Mouse (Mus musculus) liver, embryonic 16.5 days (tissue): ENCODE data around the gene Cbx7. TPM values are rescaled to one million over a fixed set of nuclear protein-coding genes. Genes with fewer than 3 reads are reported as not detected.

Experiments used
- ATAC-seq: fragments of 200-750 bp; cut with Nextera tagmentation; 2 replicates; pipeline ENCODE4 v1.8.0; 2017; ENCODE audit warnings: low read depth, mild to moderate bottlenecking, moderate number of reproducible peaks, moderate library complexity
- H3K27ac ChIP-seq: fragments of 300-500 bp; sonication (generic); 2 replicates; pipeline ENCODE4 v1.5.1; 2014; ENCODE audit warnings: mild to moderate bottlenecking, low read length
- H3K27me3 ChIP-seq: fragments of 300-500 bp; sonication (generic); 2 replicates; pipeline ENCODE4 v1.6.1; 2014; ENCODE audit warnings: low read depth, low read length, mixed read lengths; ENCODE audit not compliant: control insufficient read depth, insufficient read depth
- H3K36me3 ChIP-seq: fragments of 300-500 bp; sonication (generic); 2 replicates; pipeline ENCODE4 v1.6.1; 2014; ENCODE audit warnings: mild to moderate bottlenecking; ENCODE audit not compliant: control insufficient read depth, insufficient read depth
- H3K4me1 ChIP-seq: fragments of 300-500 bp; sonication (generic); 2 replicates; pipeline ENCODE4 v1.6.1; 2014; ENCODE audit warnings: low read depth, low read length, mixed read lengths; ENCODE audit not compliant: control insufficient read depth
- H3K4me2 ChIP-seq: fragments of 300-500 bp; sonication (generic); 2 replicates; pipeline ENCODE4 v1.6.1; 2014; ENCODE audit warnings: low read depth, low read length, mixed read lengths
- H3K4me3 ChIP-seq: fragments of 300-500 bp; sonication (generic); 2 replicates; pipeline ENCODE4 v1.5.1; 2014; ENCODE audit warnings: low read depth, mild to moderate bottlenecking, low read length
- H3K9ac ChIP-seq: fragments of 300-500 bp; sonication (generic); 2 replicates; pipeline ENCODE4 v1.6.1; 2014; ENCODE audit warnings: low read depth, low read length
- H3K9me3 ChIP-seq: fragments of 300-500 bp; sonication (generic); replicated peaks from 2 replicates; pipeline ENCODE4 v1.6.1; 2016; ENCODE audit warnings: low read length; ENCODE audit not compliant: control insufficient read depth
- WGBS: fragments of 180-500 bp; shearing (Covaris S2); extraction: QIAGEN DNeasy Blood & Tissue Kit; methylation state at CpG from one replicate; pipeline ENCODE4 v1.1.7; 2014; ENCODE audit not compliant: insufficient replicate concordance; 5-methylcytosine and 5-hydroxymethylcytosine counted together
- polyA plus RNA-seq: library from polyadenylated mRNA; unstranded; fragments of >200 nt; fragmentation: Nextera tagmentation; extraction: Ambion mirVana; gene quantifications from 2 replicates; pipeline ENCODE4 v1.2.1, GENCODE M21; 2015

The Cbx7 gene
- polyA plus RNA-seq, 1 experiment from 2014 or later, result 1.2 TPM

DNA sequence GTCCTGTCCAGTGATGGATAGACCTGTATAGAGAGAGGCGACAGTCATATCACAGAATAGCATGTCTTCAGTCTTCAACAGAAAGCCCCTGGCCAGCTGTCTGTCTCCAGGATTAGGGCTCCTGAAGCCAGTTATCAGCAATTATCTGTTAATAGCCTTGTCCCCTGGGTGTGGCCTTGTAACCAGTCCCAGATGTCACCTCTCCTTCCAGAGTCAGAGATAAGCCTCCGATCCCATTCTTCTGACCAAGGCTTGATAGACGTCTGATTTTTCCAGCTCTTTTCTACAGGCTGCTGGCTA is 77.1 kb downstream of the Cbx7 start:
- ATAC-seq, result peak; percentile 71
- WGBS, result 10% methylated on average over 3 of the region's 3 CpGs
- H3K27me3 ChIP-seq, result no peaks in the 10 kb centered on the region
- H3K4me1 ChIP-seq, result peaks cover 42% of the 10 kb centered on the region
- no peaks in the 10 kb centered on the region for H3K9me3 ChIP-seq
- peak overlapping the region; percentile 95 for H3K4me2 ChIP-seq
- H3K4me3 ChIP-seq, result peak overlapping the region; percentile 81
- no peaks in the 10 kb centered on the region; the same call in 1 of the 2 replicates for H3K36me3 ChIP-seq
- H3K27ac ChIP-seq, result peak overlapping the region; percentile 80
- peak overlapping the region; percentile 29 for H3K9ac ChIP-seq

DNA sequence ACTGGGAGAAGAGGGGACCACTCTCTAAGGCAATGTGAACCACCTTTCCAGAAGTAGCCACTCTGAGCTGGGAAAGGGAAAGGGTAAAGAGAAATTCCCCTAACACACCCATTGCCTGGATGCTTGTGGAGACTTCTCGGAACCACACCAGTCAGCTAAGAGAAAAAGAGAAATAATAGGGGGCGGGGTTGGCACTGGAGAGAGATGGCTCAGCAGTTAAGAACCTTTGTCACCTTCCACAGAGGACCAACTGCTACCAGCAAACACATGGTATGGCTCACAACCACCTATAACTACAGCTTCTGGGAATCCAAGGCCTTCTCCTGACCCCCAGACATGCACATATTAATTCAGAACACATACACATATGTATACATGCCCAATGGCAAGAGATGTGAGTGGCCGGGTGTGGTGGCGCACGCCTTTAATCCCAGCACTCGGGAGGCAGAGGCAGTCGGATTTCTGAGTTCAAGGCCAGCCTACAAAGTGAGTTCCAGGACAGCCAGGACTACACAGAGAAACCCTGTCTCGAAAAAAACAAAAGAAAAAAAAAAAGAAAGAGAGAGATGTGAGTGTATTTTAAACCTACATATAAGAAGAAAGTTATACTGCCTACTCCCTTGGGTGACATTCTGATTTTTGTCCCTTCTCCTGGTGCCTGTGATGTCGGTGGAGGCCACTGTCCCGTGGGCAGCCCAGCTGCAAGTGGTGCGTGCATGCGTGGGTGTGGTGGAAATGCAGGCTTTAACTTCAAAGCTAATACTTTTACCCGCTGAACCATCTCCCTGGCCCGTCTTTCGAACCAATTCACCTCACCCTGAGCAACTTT is 77.7 kb downstream of the Cbx7 start:
- H3K9me3 ChIP-seq, result no peaks in the 10 kb centered on the region
- ATAC-seq, result no peak
- no peaks in the 10 kb centered on the region for H3K27me3 ChIP-seq
- H3K36me3 ChIP-seq, result no peaks in the 10 kb centered on the region
- H3K4me2 ChIP-seq, result peak overlapping the region; percentile 95
- H3K4me3 ChIP-seq, result peak overlapping the region; percentile 81
- peaks cover 42% of the 10 kb centered on the region for H3K4me1 ChIP-seq
- 24% methylated on average over 15 of the region's 15 CpGs for WGBS
- H3K9ac ChIP-seq, result peak overlapping the region; percentile 82
- peak overlapping the region; percentile 80 for H3K27ac ChIP-seq

DNA sequence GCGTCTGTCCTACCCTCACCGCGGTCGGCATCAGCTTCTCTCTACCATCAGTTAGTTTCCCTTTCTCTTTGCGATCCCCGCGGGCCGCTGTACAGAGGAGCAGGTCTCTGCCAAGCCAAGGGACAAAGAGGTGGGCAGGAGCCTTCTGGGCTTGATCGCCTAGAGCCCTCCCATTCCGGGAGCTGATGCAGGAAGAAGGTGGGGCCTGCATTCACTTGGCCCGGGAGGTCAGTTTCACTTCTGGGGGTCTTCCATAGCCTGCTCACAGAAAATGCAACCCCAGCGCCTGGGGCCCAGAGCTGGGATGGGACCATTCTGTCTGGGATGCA is 78.7 kb downstream of the Cbx7 start:
- no peaks in the 10 kb centered on the region for H3K36me3 ChIP-seq
- WGBS, result 0% methylated on average over 12 of the region's 12 CpGs
- ATAC-seq, result peak; percentile 78
- H3K9ac ChIP-seq, result peak overlapping the region; percentile 82
- peak overlapping the region; percentile 95 for H3K4me2 ChIP-seq
- H3K4me3 ChIP-seq, result peak overlapping the region; percentile 81
- no peaks in the 10 kb centered on the region for H3K27me3 ChIP-seq
- H3K9me3 ChIP-seq, result no peaks in the 10 kb centered on the region
- peak overlapping the region; percentile 80 for H3K27ac ChIP-seq
- H3K4me1 ChIP-seq, result peaks cover 42% of the 10 kb centered on the region

DNA sequence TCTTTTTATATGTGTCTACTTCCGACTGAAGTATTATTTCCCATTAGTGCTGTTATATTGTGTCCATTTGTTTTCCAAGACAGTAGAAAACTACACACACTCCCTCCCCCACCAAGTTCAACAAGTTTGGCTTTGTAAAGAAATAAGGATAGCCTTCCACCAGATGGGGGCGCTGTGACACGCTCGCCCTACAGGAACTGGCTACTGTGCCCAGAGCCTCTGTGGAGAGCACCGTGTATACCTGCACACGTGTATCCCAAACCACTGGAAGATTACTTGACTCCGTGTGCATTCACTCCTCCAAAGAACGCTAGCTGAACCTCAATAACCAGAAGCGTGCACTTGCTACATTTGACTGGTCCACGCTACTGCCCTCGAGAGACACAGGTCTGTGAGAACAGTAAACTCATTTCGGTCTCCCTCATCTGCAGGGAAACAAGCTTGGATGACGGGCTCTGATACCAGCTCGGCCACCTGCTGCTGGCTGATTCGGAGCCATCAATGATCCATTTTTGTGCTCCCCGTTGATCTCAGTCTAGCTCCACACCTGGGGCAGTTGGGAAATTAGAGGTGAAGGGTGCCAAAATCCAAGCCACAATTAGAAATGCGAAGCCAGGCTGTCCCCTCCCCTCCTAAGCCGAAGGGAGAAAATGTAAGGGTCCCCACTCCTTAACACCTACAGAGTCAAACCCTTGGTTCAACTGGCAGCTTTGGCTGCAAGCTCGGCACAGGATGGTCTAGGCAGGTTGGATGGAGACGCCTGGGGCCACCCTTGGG is 79.3 kb downstream of the Cbx7 start, which contains the start of gene Apobec3:
TSS of gene Apobec3 (plus strand) at position 224 of the 777 bp plus-strand sequence.
- H3K4me1 ChIP-seq, result peaks cover 42% of the 10 kb centered on the region
- WGBS, result under 1% methylated on average over 20 of the region's 20 CpGs

DNA sequence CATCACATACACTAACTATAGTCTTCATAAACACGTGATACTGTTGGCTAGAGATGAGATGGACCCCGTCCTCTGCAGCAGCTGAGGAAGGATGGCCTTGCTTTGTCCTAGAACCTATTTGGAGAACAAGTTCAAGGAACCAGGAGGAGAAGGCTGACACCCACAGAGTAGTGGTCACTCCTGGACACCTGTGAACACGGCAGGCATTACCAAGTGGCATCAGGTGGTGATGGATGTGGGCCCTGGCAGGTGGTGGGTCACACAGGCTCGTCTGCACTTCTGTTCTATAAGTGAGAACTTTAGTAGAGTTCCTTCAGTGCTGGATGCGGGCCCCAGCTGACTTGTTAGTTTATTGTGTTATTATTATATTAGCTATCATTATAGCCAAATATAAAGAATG is 86.1 kb downstream of the Cbx7 start:
- no peak for ATAC-seq
- no peak overlapping the region for H3K9ac ChIP-seq
- H3K36me3 ChIP-seq, result no peaks in the 10 kb centered on the region
- WGBS, result 72% methylated on average over 5 of the region's 5 CpGs
- H3K27ac ChIP-seq, result no peak overlapping the region
- H3K27me3 ChIP-seq, result peaks cover 6% of the 10 kb centered on the region; the same call in 1 of the 2 replicates
- peaks cover 3% of the 10 kb centered on the region for H3K4me1 ChIP-seq
- H3K4me2 ChIP-seq, result no peak overlapping the region
- no peaks in the 10 kb centered on the region for H3K9me3 ChIP-seq
- H3K4me3 ChIP-seq, result no peak overlapping the region

More for the DNA sequence above, 79.3 kb downstream of the Cbx7 start, which contains the start of gene Apobec3:
- H3K27ac ChIP-seq, result peak within 1 kb of the TSS; percentile 80
- peak; percentile 60 for ATAC-seq
- peak within 1 kb of the TSS; percentile 95 for H3K4me2 ChIP-seq
- H3K9ac ChIP-seq, result peak within 1 kb of the TSS; percentile 82
- no peaks in the 10 kb centered on the region for H3K27me3 ChIP-seq
- no peaks in the 10 kb centered on the region for H3K9me3 ChIP-seq
- H3K36me3 ChIP-seq, result no peaks in the 10 kb centered on the region
- H3K4me3 ChIP-seq, result peak within 1 kb of the TSS; percentile 81

DNA sequence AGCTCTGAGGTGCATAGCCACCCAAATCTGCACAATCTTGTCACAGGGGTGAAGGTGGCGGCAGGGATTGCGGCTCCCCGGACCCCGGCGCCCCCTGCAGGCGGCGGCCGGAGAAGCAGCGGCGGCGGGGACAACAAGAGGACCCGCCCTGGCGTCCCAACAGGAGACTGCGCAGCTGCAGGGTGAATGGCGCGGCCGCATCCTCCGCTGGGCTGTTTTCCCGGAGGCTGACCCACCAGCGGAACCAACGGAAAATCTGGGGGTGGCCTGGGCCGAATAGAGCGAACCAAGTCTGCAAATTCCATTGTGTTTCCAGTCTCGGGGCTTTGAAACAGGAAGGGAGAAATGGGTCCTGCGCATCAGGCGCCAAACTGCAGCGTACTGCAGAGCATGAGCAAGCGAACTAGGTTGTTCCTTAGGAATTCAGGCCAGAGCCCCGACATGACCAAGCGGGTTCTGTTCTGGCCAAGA is 87.5 kb downstream of the Cbx7 start:
- Histone ChIP-seq H3K4me2 (peak overlapping the region; percentile 82), H3K4me3 (peak overlapping the region; percentile 64), H3K9me3 (no peaks in the 10 kb centered on the region), H3K9ac (peak overlapping the region; percentile 66), H3K27ac (0 out of 2 replicates have a peak overlapping the region, but pooled peaks have one; percentile 18), H3K36me3 (no peaks in the 10 kb centered on the region), H3K27me3 (peaks cover 6% of the 10 kb centered on the region; the same call in 1 of the 2 replicates), H3K4me1 (peaks cover 3% of the 10 kb centered on the region)
- ATAC-seq, result peak; percentile 80
- WGBS, result under 1% methylated on average over 30 of the region's 30 CpGs

DNA sequence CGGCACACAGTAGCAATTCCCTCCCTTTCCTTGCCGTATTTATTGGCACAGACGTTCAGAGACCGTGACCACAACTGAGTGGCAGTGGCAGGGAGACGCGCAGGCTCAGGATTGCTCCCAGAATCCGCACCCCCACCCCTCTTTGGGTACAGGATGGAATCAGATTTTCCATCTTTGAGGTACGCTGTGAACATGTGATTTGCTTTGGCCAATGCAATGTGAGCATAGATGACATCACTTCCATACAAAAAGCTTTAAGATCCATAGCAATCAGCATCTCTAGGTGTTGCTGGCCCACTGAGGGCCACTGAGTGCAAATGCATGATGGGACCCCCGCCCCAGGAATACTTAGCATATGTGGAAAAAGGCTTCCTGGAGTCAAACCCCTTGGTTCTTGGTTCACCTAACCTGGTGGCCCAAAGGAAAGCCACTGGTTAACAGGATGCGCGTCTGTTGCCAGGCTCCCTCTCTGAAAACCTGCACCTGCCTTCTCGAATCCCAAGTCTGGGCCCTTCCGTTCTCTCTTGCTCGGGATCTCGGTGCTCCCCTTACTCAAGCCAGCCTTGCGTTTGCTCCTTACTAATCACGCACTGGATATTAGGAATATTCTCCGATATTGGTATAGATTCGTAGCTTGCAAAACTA is 88.2 kb downstream of the Cbx7 start:
- Histone ChIP-seq H3K36me3 (no peaks in the 10 kb centered on the region), H3K4me3 (peak overlapping the region; percentile 64), H3K4me1 (peaks cover 3% of the 10 kb centered on the region), H3K9me3 (no peaks in the 10 kb centered on the region), H3K9ac (no peak overlapping the region), H3K27me3 (peaks cover 6% of the 10 kb centered on the region; the same call in 1 of the 2 replicates), H3K27ac (no peak overlapping the region), H3K4me2 (peak overlapping the region; percentile 82)
- no peak for ATAC-seq
- WGBS, result 32% methylated on average over 19 of the region's 19 CpGs

DNA sequence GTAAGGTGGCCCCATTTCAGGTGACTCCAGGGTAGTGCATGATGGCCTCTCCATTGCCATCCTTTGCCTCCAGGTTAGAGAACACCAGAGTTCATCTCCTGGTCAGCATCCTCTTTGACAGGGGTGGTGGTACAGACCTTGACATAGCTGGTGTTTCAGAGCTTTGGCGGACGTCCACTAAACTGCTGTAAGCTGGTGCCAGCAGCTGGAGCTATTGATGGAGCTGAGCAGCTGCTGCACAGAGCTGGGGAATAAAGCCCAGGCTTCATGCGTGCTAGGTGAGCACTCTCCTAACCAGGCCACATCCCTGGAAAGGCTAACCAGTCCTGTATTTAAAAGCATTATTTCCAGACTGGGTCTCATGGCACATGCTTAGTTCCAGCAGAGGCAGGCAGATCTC is 90.4 kb downstream of the Cbx7 start:
- no peak for ATAC-seq
- no peaks in the 10 kb centered on the region for H3K9me3 ChIP-seq
- peaks cover 3% of the 10 kb centered on the region for H3K4me1 ChIP-seq
- no peak overlapping the region for H3K27ac ChIP-seq
- WGBS, result 66% methylated on average over 3 of the region's 3 CpGs
- H3K4me2 ChIP-seq, result no peak overlapping the region
- no peaks in the 10 kb centered on the region for H3K36me3 ChIP-seq
- H3K9ac ChIP-seq, result no peak overlapping the region
- peaks cover 6% of the 10 kb centered on the region; the same call in 1 of the 2 replicates for H3K27me3 ChIP-seq
- H3K4me3 ChIP-seq, result no peak overlapping the region
